Mouse (Mus musculus) intestine, postnatal 0 days (tissue): ENCODE measurements at regions not wholly inside any gene's neighbourhood (a gene's known extent, or its start where the extent isn't known, plus 50 kb on each side); places are given as distances from the start of the nearest gene placed in this dataset.

Experiments
- ATAC-seq: fragments of 200-750 bp; cut with Nextera tagmentation; 2 replicates; pipeline ENCODE4 v1.8.0; 2017; ENCODE audit warnings: mild to moderate bottlenecking, moderate TSS enrichment, moderate library complexity
- H3K27ac ChIP-seq: fragments of 300-500 bp; sonication (generic); 2 replicates; pipeline ENCODE4 v1.5.1; 2014; ENCODE audit warnings: mild to moderate bottlenecking, low read depth, low read length, moderate library complexity
- H3K27me3 ChIP-seq: fragments of 300-500 bp; sonication (generic); replicated peaks from 2 replicates; pipeline ENCODE4 v1.6.1; 2014; ENCODE audit warnings: low read length, mixed read lengths; ENCODE audit not compliant: control insufficient read depth, insufficient read depth
- H3K36me3 ChIP-seq: fragments of 300-500 bp; sonication (generic); 2 replicates; pipeline ENCODE4 v1.6.1; 2014; ENCODE audit warnings: mild to moderate bottlenecking, moderate library complexity; ENCODE audit not compliant: control insufficient read depth, insufficient read depth
- H3K4me1 ChIP-seq: fragments of 300-500 bp; sonication (generic); replicated peaks from 2 replicates; pipeline ENCODE4 v1.6.1; 2014; ENCODE audit warnings: antibody characterized with exemption, low read length, mixed read lengths; ENCODE audit not compliant: control insufficient read depth, insufficient read depth
- H3K4me2 ChIP-seq: fragments of 300-500 bp; sonication (generic); replicated peaks from 2 replicates; pipeline ENCODE4 v1.6.1; 2014; ENCODE audit warnings: low read depth, mild to moderate bottlenecking, moderate library complexity
- H3K4me3 ChIP-seq: fragments of 300-500 bp; sonication (generic); 2 replicates; pipeline ENCODE4 v1.5.1; 2014; ENCODE audit warnings: low read depth, low read length
- H3K9ac ChIP-seq: fragments of 300-500 bp; sonication (generic); 2 replicates; pipeline ENCODE4 v1.6.1; 2014; ENCODE audit warnings: mild to moderate bottlenecking, low read depth, low read length
- H3K9me3 ChIP-seq: fragments of 300-500 bp; sonication (generic); 2 replicates; pipeline ENCODE4 v1.6.1; 2016; ENCODE audit warnings: mixed run types; ENCODE audit not compliant: control insufficient read depth
- CTCF ChIP-seq: sonication (generic); IDR thresholded peaks from 2 replicates; pipeline ENCODE4 v1.5.1; 2016; ENCODE audit warnings: low read depth, mild to moderate bottlenecking, control low read depth, antibody characterized with exemption, moderate library complexity
- WGBS: fragments of 180-500 bp; shearing (Covaris S2); extraction: QIAGEN DNeasy Blood & Tissue Kit; methylation state at CpG from one replicate; pipeline ENCODE4 v1.1.7; 2014; 5-methylcytosine and 5-hydroxymethylcytosine counted together

- no peaks in the 10 kb centered on the region for H3K4me1 ChIP-seq
- WGBS = 66% methylated on average over 4 of the region's 4 CpGs
- TF ChIP-seq CTCF = no peak
- no peak for ATAC-seq
- H3K27me3 ChIP-seq = no peaks in the 10 kb centered on the region
- no peak overlapping the region for H3K4me2 ChIP-seq
- no peak overlapping the region for H3K9ac ChIP-seq
- no peaks in the 10 kb centered on the region for H3K36me3 ChIP-seq
- H3K4me3 ChIP-seq = no peak overlapping the region
- H3K27ac ChIP-seq = no peak overlapping the region
- no peaks in the 10 kb centered on the region for H3K9me3 ChIP-seq
These were observed 897.2 kb downstream of the Brinp1 start for GRCm38 (mm10) chr4:68056813-68057578.

DNA sequence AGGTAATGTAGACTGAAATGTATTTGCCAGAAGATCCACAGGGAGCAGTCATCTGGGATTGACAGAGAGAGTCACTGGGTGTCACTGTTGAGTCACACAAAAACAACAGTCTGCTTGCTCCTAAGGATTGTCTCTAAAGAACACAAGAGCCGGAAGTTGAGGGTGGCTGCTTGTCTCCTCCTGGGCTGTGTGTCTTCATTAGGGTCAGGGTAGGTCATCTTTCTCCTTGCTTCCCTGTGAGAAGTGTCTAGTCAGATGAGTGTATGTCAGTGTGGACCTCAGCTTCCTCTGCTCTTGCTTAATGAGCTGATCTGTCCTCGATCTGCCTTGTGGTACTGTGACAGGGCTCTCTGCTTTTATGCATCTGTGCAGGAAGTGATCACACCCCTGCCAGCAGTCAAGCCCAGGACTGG, 931.3 kb downstream of the Brinp1 start:
- Histone ChIP-seq H3K27ac (no peak overlapping the region), H3K9me3 (no peaks in the 10 kb centered on the region), H3K9ac (no peak overlapping the region), H3K27me3 (no peaks in the 10 kb centered on the region), H3K36me3 (no peaks in the 10 kb centered on the region), H3K4me3 (no peak overlapping the region), H3K4me1 (no peaks in the 10 kb centered on the region), H3K4me2 (no peak overlapping the region)
- 14% methylated on average over 2 of the region's 2 CpGs for WGBS
- ATAC-seq = no peak
- peak; percentile 69 for TF ChIP-seq CTCF

DNA sequence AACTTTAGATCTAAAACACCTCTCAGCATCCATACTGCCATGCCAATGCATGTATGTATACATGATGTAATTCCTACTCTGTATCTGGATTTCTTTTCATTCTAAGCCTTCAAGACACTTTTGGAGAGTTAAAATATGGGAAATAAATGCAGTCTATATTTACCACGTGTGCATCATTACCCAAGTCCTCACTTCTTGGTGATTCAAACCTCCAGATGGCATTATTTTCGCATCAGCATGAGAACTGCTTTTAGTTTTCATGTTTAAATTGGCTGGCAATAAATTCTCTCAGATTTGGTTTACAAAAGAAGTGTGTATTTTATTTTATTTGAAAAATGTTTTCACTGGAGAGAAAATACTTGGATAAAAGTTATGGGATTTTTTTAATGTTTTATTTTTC, 942.8 kb downstream of the Brinp1 start:
- 60% methylated on average over 2 of the region's 2 CpGs for WGBS
- Histone ChIP-seq H3K4me1 (no peaks in the 10 kb centered on the region), H3K27me3 (no peaks in the 10 kb centered on the region), H3K9ac (no peak overlapping the region), H3K27ac (no peak overlapping the region), H3K4me2 (no peak overlapping the region), H3K9me3 (no peaks in the 10 kb centered on the region), H3K4me3 (no peak overlapping the region), H3K36me3 (no peaks in the 10 kb centered on the region)
- no peak for TF ChIP-seq CTCF
- ATAC-seq = no peak

DNA sequence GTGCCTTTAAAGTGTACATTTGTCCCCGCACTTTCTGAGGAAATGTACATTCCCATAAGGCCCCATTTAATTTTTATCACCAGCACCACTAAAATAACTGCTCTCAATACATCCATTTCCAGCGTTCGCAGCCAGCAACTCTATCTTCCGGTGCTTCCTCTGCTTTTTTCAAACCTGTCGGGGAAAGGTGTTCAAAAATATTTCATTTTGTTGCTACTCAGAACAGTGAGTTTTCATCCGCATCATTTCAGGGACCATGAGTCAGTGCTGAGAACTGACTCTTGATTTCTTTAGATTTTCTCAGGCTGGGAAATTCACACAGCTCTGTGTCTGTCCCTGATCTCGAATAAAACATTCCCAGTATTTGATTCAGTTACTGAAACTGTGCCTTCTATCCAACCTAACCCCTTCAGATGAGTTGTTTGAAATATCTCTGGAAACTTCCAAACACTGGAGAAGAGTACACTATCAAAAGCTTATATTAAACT, 959.4 kb downstream of the Brinp1 start:
- Histone ChIP-seq H3K9me3 (no peaks in the 10 kb centered on the region), H3K27ac (no peak overlapping the region), H3K27me3 (no peaks in the 10 kb centered on the region), H3K4me2 (no peak overlapping the region), H3K4me1 (no peaks in the 10 kb centered on the region), H3K36me3 (no peaks in the 10 kb centered on the region), H3K4me3 (no peak overlapping the region), H3K9ac (no peak overlapping the region)
- no peak for TF ChIP-seq CTCF
- no peak for ATAC-seq
- 66% methylated on average over 7 of the region's 7 CpGs for WGBS

DNA sequence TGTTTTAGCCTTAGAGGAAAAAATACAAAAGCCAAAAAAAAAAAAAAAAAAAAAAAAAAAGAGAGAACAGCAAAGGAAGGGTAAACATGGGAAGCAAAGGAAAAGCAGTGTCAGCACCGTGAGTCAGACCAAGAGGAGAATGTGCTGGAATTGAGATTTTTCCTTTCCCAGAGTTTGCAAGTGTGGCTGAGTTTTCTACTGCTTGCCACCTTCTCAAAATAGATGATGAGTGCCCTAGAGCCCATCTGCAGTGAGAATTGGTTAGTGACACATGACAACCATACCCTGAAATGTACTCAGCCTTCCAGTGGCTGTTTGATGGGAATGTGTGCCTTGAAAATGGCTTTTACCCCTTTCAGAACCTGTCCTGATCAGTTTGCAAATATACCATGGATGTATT, 990.7 kb downstream of the Brinp1 start:
- Histone ChIP-seq H3K4me1 (no peaks in the 10 kb centered on the region), H3K4me3 (no peak overlapping the region), H3K9ac (no peak overlapping the region), H3K27ac (no peak overlapping the region), H3K9me3 (no peaks in the 10 kb centered on the region), H3K36me3 (no peaks in the 10 kb centered on the region), H3K4me2 (no peak overlapping the region), H3K27me3 (no peaks in the 10 kb centered on the region)
- WGBS = 68% methylated on average over 1 of the region's 1 CpGs
- no peak for ATAC-seq
- no peak for TF ChIP-seq CTCF

DNA sequence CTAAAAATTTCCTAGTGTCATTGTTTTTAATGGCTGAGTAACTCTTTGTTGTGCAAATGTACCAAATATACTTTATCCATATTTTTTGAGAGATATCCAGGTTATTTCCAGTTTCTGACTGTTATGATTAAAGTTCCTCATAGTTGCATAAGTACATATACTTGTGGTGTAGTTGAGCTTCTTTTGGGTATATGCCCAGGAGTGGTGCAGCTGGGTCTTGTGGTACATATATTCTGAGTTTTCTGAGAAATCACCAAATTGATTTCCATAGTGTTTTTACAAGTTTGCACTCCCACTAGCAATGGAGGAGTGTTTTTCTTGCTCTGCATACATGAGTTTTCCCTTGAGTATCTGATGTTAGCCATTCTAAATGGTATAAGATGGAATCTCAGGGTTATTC, 1006.2 kb downstream of the Brinp1 start:
- H3K4me2 ChIP-seq = no peak overlapping the region
- H3K9ac ChIP-seq = no peak overlapping the region
- no peaks in the 10 kb centered on the region for H3K36me3 ChIP-seq
- no peaks in the 10 kb centered on the region for H3K9me3 ChIP-seq
- no peak for ATAC-seq
- H3K27me3 ChIP-seq = no peaks in the 10 kb centered on the region
- no peaks in the 10 kb centered on the region for H3K4me1 ChIP-seq
- no peak overlapping the region for H3K27ac ChIP-seq
- no peak overlapping the region for H3K4me3 ChIP-seq
- TF ChIP-seq CTCF = no peak
